Mouse (Mus musculus) natural killer cell, adult 2 months (primary cell): ENCODE measurements around the gene Mms19.

Experiments
- DNase-seq, 2 experiments: peaks; one replicate each; pipeline ENCODE4 v3.0.0; 2022; ENCODE audit warnings: low spot score in 2 of 2

The Mms19 gene

DNA sequence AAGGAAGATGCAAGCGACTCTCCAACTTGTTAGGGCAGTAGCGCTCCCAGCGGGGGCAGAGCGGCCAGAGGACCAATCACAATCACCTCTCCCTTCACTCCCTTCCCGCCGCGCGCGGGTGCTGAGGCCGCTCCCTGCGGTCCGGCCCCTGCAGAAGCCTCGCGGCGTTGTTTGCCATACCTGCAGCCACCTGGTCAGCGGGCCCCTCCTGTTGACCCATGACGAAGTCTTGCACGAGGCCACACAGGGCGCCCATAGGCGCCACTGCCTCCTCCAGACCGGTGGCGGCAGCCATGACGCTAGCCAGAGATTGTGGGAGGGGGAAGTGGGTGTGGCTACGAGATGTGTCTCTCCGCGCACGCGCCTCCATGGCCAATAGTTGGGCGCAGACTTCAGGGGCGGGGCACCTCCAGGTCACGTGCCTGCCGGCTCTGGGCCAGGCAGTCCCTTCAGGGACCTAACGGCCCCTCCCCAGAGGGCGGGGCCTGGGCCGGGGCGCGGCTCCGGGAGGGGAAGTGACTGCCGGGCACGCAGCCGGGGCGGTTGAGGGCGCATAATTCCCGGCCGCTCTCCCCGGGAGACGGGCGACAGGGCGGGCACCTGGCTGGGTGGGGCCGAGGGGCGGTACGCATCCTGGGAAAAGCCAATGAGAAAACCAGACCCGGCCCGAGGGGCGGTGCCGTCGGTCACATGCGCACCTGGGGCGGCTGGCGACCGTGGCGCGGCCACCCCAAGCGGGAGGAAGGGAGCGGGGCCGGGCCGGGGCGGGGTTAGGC lies at the start of gene Mms19:
Gene Mms19, minus strand, starts transcription at position 339 of the 776 bp plus-strand sequence.
- peak; percentile 99 for DNase-seq

DNA sequence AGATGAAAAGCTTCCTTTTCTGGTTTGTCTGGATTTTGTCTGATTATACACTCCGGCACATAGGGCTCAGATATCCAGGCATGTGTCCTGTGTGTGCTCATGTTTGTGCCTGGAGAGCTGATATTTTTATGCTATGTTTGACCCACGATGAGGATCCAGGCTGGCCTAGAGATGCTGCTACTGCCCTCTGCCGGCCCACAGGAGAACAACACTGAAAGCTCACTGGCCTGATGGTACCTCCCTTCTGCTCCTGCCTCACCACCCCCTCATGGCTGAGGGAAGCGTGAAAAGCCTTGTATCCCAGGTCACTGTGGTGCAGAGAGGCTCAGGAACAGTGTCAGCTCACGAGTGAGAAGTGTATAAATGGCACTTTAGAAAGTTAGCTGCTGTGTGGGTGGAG lies 45.2 kb upstream of the Mms19 start:
- peak; percentile 49 to 59 for DNase-seq

DNA sequence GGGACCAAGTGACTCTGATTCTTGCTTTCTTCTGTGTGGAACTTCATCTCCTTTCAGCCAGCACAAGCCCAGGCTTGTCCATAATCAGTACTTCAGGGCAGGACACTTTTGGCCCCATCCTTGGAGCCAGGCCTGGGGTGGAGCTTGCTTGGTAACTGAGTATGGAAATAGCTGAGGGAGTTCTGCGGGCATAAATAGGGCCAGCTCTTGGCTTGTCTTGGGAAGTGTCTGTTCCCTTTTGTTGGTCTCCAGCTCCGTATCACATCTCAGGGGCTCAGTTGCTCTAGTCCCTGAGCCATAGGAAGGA lies 41.5 kb upstream of the Mms19 start:
- DNase-seq = no peak

DNA sequence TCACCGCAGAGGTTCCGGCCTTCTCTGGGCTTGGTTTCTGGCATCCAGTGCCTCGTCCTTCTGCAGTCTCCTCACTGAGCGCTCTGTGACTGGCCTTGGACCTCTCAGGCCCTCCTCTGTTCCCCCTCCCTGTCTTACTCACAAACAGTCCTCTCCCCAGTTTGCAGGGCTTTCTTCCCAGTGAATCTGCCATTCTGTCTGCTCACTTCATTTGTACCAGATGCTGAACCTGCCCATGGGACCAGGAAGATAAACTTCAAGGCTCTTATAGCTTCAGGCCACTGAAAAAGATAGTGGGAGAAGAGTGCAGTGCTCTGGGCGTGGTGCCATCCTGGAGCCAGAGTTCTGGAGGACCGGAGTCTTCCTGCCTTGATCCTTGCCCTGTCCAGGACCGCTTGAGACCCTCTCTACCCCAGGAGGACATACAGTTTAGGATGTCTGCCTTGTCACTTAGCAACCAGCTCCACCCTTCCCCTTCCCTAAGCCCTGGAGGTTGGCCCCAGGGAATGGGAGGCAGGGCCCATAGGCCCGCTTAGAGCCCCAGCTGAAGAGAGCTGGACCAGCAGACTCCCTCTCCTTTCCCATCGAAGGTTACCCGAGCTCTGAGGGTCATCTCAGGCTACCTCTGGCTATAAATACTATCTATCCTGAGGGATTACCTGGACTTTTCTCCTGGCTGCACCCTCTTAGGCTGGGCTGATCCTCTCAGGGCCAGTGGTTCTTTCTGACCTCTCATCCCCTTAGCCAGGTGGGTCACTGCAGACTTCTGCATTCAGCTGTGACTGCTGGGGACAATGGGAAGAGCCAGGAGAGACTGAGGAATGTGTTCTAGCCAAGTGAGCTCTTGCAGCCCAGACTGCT lies 41.0 kb upstream of the Mms19 start:
- no peak for DNase-seq

DNA sequence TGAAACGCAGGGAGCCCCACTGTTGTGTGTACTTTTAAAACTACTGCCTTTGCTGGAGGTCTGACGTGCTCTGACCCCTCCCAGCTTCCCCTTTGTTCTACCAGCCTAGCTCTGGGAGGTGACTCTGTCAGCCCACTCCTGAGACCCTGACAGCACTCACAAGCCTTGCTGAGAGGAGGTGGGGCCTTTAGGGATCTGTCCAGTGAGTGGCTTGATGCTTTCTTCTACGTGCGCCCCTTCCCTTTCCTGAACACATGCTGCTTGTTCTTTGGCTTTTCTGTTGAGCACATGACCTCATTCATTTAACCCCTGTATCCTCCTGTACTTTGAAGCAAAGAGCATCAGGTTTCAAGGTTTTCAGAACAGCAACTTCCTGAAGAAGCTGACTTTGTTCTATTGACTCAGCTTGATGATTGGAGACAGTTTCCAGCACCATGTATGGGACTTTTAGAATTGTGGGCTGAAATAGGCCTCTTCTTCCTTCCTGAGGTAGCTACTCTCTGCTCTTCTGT lies 38.1 kb upstream of the Mms19 start:
- DNase-seq = no peak

DNA sequence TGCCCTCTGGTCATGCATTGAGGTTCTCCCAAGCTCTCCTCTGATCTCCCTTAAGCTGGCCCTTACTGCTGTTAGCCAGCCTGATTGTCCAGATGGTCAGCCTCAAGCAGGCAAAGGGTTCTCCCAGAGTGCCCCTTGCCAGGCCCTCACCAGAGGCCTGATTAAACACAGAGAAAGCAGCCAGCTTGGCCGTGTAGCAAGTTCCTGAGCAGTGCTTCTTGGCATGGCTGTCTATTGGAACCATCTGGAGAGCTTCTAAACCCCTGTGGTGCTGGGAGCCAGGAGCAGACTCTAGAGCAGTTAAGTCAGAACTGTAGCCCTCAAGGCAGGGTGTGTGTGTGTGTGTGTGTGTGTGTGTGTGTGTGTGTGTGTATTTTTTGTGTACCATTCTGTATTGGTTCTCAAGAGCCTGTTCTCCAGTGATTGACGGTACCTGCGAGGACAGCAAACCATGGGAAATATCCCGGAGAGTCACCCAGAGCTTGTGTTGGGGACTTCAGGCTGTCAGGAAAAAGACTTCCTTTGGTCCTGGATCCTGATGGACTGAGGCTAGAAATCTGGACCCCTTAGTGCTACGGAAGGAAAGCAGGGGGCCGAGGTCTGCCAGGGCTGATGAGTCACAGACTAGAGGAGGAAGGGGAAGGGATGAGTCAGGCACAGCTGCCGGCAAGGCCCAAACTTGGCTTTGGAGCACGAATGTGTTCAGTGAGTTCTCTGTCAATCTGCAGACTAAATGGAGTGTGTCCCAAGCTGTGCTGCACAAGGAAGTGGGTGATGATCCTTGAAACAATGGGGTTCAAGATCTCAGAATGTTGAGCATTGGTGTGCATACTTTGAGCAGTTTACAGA lies 36.7 kb upstream of the Mms19 start:
- DNase-seq = no peak

DNA sequence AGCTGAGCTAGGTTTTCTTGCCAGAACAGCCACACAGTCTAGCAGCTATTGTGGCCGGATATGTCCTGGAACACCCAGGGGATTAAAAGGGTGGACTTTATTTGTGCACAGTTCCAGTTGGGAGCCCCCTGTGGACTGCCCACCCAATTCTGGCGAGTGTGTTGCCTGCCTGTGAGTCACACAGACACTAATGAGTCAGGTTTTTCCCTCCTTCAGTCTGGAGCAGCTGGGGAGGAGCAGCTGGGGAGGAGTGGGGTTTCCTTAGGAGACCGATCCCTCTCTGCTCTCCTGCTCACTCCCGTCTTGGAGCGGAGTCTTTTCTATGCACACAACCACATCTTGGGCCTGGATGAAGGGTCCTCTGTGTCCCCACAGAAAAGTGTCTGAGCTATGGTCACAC lies 35.9 kb upstream of the Mms19 start:
- DNase-seq = no peak

DNA sequence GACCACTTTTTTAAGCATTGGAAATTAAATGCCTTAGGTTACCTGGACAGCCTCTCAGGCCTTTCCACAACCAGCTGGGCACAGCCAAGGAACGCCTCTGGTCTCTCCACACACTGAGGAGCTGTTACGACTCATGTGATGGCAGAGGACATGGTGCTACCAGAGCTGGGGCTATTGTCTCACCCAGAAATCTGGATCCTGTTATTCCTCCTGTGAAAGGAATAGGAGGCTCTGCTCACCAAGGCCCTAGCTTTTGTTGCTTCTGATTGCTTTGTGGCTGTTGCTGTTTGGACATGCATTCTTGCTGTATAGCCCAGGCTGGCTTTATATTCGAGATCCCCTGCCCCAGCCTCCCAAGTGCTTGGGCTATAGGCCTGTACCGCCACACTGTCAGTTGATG lies 35.3 kb upstream of the Mms19 start:
- no peak for DNase-seq

DNA sequence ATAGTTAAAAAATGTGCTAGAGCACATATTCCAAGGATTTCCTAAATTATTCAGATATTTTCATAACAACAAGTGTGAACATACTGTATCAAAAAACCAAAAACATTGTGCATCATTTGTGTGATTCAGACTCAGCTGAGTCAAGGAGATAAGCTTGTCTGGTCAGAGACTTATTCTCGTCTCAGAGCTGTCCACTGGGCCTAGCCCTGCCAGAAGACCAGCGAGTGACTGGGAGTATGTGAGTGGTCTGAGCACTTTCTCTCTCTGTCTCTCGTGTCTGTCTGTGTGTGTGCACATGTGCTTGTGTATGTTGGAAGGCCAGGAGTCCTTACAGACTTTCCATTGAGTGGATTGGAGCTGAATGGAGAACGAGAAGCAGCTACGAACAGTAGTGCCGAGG lies 34.0 kb upstream of the Mms19 start:
- DNase-seq = no peak

DNA sequence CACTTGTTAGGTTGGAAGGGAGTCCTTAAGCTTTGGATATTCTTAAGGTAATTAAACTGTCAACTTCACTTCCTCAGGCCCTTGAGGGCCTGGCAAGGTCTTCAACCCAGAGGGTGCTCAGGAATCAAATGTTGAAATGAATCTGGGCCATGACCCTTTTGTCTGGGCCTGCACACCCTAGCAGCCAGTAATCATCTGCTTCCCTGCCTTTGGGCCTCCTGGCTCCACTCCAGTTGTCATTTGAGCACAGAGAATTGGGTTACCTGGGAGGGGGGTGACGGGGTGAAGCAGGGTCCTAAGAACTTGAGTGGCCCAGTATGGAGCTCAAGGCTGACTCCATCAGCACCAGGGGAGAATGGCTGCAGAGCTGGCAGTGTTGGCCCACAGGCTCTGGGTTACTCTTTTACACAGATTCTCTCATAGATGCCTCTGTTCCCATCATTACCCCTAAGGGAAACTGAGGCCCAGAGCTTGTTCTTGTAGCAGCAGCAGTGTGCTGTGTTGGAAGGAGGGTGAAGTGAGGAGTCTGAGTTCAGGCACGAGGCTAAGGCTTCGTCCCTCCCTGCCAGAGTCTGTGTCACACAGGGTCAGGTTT lies 33.4 kb upstream of the Mms19 start:
- DNase-seq = no peak

DNA sequence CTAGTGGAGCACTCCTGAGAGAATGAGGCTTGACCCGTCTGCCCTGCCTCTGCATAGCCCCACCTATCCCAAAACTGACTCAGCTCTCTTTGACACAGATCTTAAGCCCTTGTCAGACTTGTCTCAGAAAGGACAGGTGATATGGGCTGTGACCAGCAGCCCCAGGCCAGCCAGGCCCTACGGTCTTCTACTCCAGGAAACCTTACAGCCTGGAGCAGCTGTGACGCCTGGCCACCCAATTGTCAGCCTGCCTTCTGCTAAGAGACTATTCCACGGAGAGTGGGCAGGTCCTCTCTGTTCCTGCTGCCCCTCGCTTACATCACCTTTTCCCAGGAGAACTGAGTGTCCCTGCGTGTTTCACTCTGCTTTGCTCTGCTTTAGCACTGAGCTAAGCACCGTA lies 30.2 kb upstream of the Mms19 start:
- DNase-seq = no peak

DNA sequence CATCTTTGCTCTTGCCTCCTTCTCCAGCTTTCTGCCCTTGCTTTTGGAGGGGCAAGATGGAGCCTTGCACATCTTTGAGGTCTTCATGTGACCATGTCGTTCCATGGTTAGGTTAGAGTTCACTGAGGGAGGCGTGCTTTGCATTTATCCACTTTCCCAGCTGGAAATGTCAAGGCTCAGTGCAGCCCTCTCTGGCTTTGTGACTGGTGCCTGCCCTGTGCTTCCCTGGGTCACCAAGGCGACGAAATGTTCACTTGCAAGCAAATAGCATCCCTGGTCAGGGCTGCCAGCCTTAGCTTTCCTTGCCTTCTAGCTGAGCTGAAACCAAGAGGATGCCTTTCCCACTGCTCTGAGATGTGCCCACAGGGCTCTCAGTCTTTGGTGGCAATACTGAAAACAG lies 29.5 kb upstream of the Mms19 start:
- DNase-seq = no peak

DNA sequence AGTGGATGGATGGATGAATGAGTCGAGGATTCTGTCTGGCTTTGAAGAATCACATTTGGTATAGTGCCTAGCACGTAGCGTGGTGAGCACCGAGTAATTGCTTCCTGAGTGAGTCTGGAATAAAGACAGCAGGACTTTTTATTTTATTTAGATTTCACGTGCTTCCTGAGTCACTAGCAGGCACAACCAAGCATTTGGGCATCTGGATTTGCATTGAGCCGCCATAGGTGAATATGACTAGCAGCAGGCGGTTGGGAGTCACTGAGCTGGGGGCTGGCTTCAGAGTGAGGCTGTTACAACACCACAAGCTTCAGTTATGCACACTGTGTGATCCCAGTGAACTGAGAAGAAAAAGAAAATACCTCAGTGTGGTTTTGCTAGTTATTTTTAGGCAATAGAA lies 28.1 kb upstream of the Mms19 start:
- DNase-seq = no peak

DNA sequence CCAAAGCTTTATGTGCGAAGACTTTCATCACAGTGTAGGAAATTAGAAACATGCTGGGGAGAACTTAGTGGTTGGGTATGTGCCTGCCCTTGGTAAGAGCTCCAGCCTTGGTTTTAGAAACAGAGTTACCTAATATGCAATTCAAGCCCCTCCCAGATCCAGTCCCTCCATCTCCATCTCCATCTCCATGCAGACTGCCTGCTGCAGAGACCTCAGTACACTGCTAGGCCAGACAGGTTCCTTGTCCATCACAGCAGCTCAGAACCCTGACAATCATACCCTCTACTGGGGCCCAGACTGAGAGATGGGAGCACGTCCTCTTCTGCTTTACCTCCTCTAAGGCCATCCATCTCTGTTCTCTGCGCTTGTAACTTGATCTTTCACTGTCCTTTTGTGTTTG lies 27.6 kb upstream of the Mms19 start:
- DNase-seq = no peak

DNA sequence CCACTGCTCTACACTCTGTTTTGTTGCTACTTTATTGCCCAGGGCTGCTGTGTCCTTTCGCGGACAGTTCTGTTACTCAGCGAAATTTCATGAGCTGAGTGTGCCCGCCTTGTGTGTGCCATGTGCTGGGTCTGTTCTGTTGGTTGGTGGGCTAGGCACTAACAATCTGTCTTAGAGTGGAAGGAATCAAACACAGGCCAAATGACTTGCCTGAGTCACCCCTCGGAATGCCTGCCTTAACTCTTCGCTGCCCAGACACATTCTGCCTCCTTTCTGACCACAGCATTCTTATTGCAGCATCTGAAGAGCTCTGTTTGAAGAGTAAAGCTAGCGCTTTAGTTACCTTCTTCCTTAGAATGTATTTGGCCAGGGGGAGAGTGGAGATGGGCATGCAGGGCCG lies 25.6 kb upstream of the Mms19 start:
- DNase-seq = no peak

DNA sequence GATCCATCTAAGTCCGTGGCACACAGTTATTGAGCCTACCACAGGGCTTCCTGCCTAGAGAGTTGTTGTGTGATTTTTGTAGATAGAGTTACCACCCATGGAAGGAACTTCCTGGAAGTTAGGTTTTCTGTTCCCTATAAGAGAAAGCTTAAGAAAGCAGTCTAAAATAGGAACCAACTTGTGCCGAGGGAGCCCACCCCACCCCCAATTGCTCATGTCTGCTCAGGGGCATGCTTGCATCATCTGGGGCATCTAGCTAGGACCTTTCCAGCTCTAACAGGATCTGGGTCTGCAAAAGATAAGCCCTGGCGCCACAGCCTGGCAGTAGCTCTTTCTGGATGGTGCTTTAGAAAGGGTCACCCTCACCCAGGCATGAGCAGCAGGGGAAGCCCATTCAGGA lies 24.7 kb upstream of the Mms19 start:
- no peak for DNase-seq

DNA sequence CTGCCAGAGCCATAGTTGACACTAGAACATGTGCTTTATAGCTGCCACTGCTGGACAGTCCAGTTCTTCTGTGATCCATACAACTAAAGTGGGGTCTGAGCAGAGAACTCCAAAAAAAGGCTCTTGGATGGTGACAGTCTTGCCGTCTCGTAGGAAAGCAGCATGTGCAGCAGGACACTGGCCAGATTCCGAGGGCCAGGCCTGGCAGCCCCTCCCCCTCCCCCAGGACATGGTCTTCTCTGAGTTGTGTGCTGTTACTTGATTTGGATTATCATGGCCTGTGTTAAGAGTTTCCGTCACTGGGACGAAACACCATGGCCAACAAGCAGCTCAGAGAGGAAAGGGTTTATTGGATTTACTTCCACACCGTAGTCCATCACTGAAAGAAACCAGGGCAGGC lies 23.3 kb upstream of the Mms19 start:
- no peak for DNase-seq

DNA sequence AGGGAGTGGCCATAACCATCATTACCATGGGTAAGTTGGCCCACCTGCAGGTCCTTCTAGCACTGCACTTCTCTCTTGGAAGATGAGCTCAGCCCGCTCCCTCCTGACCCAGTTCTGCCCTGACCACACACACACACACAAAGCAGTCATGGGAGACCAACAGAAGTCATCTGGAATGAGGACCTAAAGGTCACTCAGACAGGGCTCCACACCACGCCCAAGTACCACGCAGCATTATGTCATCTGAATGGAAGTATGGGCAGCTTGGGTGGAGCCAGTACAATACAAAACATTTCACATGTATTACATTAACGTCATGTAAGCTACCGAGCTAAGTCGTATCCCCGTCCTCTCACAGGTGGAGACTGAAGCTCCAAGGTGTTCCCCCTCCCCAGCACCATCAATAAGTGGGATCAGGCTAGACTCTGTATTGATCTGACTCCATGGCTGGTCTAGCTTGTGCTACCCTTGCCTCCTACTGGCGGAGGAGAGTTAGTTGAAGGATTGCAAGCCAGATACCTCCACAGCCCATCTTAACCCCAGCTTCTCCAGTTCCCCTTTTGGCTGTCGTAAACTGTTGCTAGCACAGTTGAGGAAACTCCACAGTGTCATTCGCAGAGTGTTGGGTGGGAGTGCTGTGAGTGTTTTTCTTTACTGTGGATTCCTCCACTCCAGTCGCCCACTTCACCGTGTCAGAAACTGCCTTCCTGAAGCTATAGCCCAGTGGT lies 20.5 kb upstream of the Mms19 start:
- no peak for DNase-seq

DNA sequence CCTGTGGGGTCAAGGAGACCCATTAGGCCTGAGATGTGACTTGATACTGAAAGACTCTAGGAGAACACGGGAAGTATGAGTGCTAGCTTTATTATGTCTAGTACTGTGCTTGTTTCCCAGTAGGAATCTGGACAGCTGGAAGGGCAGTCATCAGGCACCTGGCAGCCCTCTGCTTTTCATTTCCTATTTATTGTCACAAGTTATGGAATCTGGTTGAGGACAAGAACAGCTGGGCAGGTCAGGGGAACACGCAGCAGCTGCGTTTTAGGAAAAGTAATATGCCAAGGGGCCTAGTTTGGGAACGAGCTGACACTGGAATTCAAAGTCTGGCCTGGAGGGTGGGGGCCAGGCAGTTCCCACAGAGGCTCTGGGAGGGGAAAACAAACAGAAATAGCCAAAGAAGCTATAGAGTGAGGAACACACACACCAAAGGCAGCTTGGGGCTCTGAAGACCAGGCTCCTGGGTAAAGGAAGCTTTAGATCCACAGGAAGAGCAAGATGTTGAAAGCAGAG lies 19.5 kb upstream of the Mms19 start:
- DNase-seq = no peak

DNA sequence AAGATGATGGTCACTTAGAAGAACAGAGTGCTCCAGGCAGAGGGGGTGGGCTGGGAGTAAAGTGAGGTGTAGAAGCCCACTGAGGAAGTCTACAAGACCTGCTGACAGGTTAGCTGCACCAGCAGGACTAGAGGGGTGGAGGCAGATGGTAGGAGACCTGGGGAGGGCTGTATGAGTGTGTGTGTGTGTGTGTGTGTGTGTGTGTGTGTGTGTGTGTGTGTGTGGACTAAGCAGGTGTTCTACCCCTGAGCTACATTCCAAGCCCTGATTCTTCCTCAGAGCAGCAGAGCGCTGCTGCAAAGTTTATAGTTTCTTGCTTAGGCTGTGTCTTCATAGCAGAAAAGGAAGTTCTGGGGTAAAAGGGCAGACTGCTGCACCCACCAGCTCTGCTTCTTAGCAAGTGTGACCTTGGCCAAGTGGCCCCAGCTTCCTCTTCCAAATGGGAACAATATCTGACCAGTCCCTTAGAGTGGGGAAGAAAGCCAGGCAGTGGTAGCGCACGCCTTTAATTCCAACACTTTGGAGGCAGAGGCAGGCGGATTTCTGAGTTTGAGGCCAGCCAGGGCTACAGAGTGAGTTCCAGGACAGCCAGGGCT lies 18.8 kb upstream of the Mms19 start:
- DNase-seq = no peak
